Mouse (Mus musculus) heart, embryonic 12.5 days (tissue): ENCODE results near the gene Als2cl. TPM values are rescaled to one million over a fixed set of nuclear protein-coding genes. Genes with fewer than 3 reads are reported as not detected.
A peak's percentile ranks its signal among the peaks of the same experiment; 100 is the strongest.

ENCODE experiments used
- ATAC-seq: fragments of 200-750 bp; cut with Nextera tagmentation; 2 replicates; pipeline ENCODE4 v1.8.0; 2017; ENCODE audit warnings: moderate TSS enrichment, moderate library complexity; ENCODE audit not compliant: insufficient number of reproducible peaks, low FRiP score
- H3K27ac ChIP-seq: fragments of 300-500 bp; sonication (generic); 2 replicates; pipeline ENCODE4 v1.5.1; 2016; ENCODE audit warnings: mild to moderate bottlenecking, moderate library complexity; ENCODE audit not compliant: poor library complexity, severe bottlenecking
- H3K27me3 ChIP-seq: fragments of 300-500 bp; sonication (generic); replicated peaks from 2 replicates; pipeline ENCODE4 v1.6.1; 2016; ENCODE audit warnings: mild to moderate bottlenecking, moderate library complexity
- H3K36me3 ChIP-seq: fragments of 300-500 bp; sonication (generic); 2 replicates; pipeline ENCODE4 v1.6.1; 2016; ENCODE audit warnings: mild to moderate bottlenecking, moderate library complexity
- H3K4me1 ChIP-seq: fragments of 300-500 bp; sonication (generic); replicated peaks from 2 replicates; pipeline ENCODE4 v1.6.1; 2016; ENCODE audit warnings: mild to moderate bottlenecking
- H3K4me2 ChIP-seq: fragments of 300-500 bp; sonication (generic); 2 replicates; pipeline ENCODE4 v1.6.1; 2016; ENCODE audit warnings: mild to moderate bottlenecking, moderate library complexity
- H3K4me3 ChIP-seq: fragments of 300-500 bp; sonication (generic); 2 replicates; pipeline ENCODE4 v1.5.1; 2016; ENCODE audit warnings: mild to moderate bottlenecking
- H3K9ac ChIP-seq: fragments of 300-500 bp; sonication (generic); 2 replicates; pipeline ENCODE4 v1.6.1; 2016; ENCODE audit warnings: mild to moderate bottlenecking, moderate library complexity
- H3K9me3 ChIP-seq: fragments of 300-500 bp; sonication (generic); replicated peaks from 2 replicates; pipeline ENCODE4 v1.6.1; 2016; ENCODE audit warnings: mild to moderate bottlenecking, moderate library complexity
- WGBS: fragments of 180-500 bp; shearing (Covaris S2); methylation state at CpG from one replicate; pipeline ENCODE4 v1.1.7; 2016; 5-methylcytosine and 5-hydroxymethylcytosine counted together
- polyA plus RNA-seq: library from polyadenylated mRNA; unstranded; fragments of >200 nt; fragmentation: Nextera tagmentation; extraction: Ambion mirVana; gene quantifications from 2 replicates; pipeline ENCODE4 v1.2.1, GENCODE M21; 2016

Als2cl gene
- polyA plus RNA-seq, 1 experiment from 2014 or later: 1.4 TPM

GRCm38 (mm10) chr9:110899451-110900008 is 19.9 kb downstream of the Als2cl start:
- Histone ChIP-seq H3K4me2 (no peak overlapping the region), H3K27me3 (peaks cover 21% of the 10 kb centered on the region), H3K9me3 (no peaks in the 10 kb centered on the region), H3K36me3 (no peaks in the 10 kb centered on the region), H3K4me1 (peaks cover 8% of the 10 kb centered on the region), H3K27ac (no peak overlapping the region), H3K9ac (no peak overlapping the region), H3K4me3 (no peak overlapping the region)
- ATAC-seq: no peak
- 36% methylated on average over 10 of the region's 10 CpGs for WGBS

- Histone ChIP-seq H3K4me2 (no peak overlapping the region), H3K4me3 (no peak overlapping the region), H3K36me3 (no peaks in the 10 kb centered on the region), H3K9ac (no peak overlapping the region), H3K4me1 (peaks cover 8% of the 10 kb centered on the region), H3K27me3 (peaks cover 9% of the 10 kb centered on the region), H3K27ac (no peak overlapping the region), H3K9me3 (no peaks in the 10 kb centered on the region)
- ATAC-seq: no peak
- WGBS: 85% methylated on average over 6 of the region's 6 CpGs
Measured at GRCm38 (mm10) chr9:110901204-110901603, 21.5 kb downstream of the Als2cl start.

- Histone ChIP-seq H3K4me1 (peaks cover 4% of the 10 kb centered on the region; the same call in 1 of the 2 replicates), H3K9me3 (peaks cover 2% of the 10 kb centered on the region; the same call in 1 of the 2 replicates), H3K27me3 (peaks cover 9% of the 10 kb centered on the region), H3K9ac (no peak overlapping the region), H3K4me2 (no peak overlapping the region), H3K27ac (no peak overlapping the region), H3K36me3 (no peaks in the 10 kb centered on the region), H3K4me3 (no peak overlapping the region)
- 59% methylated on average over 4 of the region's 4 CpGs for whole genome bisulfite sequencing
- ATAC-seq: no peak
Measured at GRCm38 (mm10) chr9:110902271-110902670, 22.6 kb downstream of the Als2cl start.

GRCm38 (mm10) chr9:110907201-110907837 is 27.6 kb downstream of the Als2cl start:
- Histone ChIP-seq H3K4me2 (no peak overlapping the region), H3K36me3 (no peaks in the 10 kb centered on the region), H3K27ac (no peak overlapping the region), H3K9me3 (peaks cover 4% of the 10 kb centered on the region; the same call in 1 of the 2 replicates), H3K4me1 (no peaks in the 10 kb centered on the region), H3K9ac (no peak overlapping the region), H3K27me3 (no peaks in the 10 kb centered on the region), H3K4me3 (no peak overlapping the region)
- WGBS: 87% methylated on average over 11 of the region's 11 CpGs
- no peak for ATAC-seq

GRCm38 (mm10) chr9:110907838-110908630 is 28.4 kb downstream of the Als2cl start:
- no peak overlapping the region for H3K27ac ChIP-seq
- no peak for ATAC-seq
- H3K36me3 ChIP-seq: no peaks in the 10 kb centered on the region
- H3K9me3 ChIP-seq: peaks cover 4% of the 10 kb centered on the region; the same call in 1 of the 2 replicates
- H3K9ac ChIP-seq: no peak overlapping the region
- H3K4me2 ChIP-seq: no peak overlapping the region
- H3K4me3 ChIP-seq: no peak overlapping the region
- H3K4me1 ChIP-seq: no peaks in the 10 kb centered on the region
- H3K27me3 ChIP-seq: no peaks in the 10 kb centered on the region
- WGBS: 74% methylated on average over 4 of the region's 4 CpGs

GRCm38 (mm10) chr9:110908631-110909016 is 29.0 kb downstream of the Als2cl start:
- Histone ChIP-seq H3K27me3 (no peaks in the 10 kb centered on the region), H3K27ac (no peak overlapping the region), H3K9me3 (peaks cover 4% of the 10 kb centered on the region; the same call in 1 of the 2 replicates), H3K9ac (no peak overlapping the region), H3K36me3 (no peaks in the 10 kb centered on the region), H3K4me2 (no peak overlapping the region), H3K4me1 (no peaks in the 10 kb centered on the region), H3K4me3 (no peak overlapping the region)
- 76% methylated on average over 3 of the region's 3 CpGs for WGBS
- ATAC-seq: no peak

GRCm38 (mm10) chr9:110909371-110909967 is 29.8 kb downstream of the Als2cl start:
- H3K27ac ChIP-seq: no peak overlapping the region
- no peak overlapping the region for H3K9ac ChIP-seq
- no peak overlapping the region for H3K4me3 ChIP-seq
- H3K4me1 ChIP-seq: no peaks in the 10 kb centered on the region
- no peaks in the 10 kb centered on the region for H3K36me3 ChIP-seq
- H3K4me2 ChIP-seq: no peak overlapping the region
- ATAC-seq: no peak
- H3K27me3 ChIP-seq: no peaks in the 10 kb centered on the region
- H3K9me3 ChIP-seq: peaks cover 4% of the 10 kb centered on the region; the same call in 1 of the 2 replicates
- 67% methylated on average over 6 of the region's 6 CpGs for WGBS

- WGBS: 44% methylated on average over 21 of the region's 21 CpGs
- Histone ChIP-seq H3K27me3 (no peaks in the 10 kb centered on the region), H3K36me3 (no peaks in the 10 kb centered on the region), H3K9me3 (no peaks in the 10 kb centered on the region), H3K9ac (no peak overlapping the region), H3K4me3 (no peak overlapping the region), H3K4me1 (no peaks in the 10 kb centered on the region), H3K4me2 (peak overlapping the region; percentile 26), H3K27ac (no peak overlapping the region)
- no peak for ATAC-seq
Measured at GRCm38 (mm10) chr9:110914631-110915236, 35.1 kb downstream of the Als2cl start.

GRCm38 (mm10) chr9:110915466-110915865 is 35.8 kb downstream of the Als2cl start:
- ATAC-seq: no peak
- Histone ChIP-seq H3K4me1 (no peaks in the 10 kb centered on the region), H3K27me3 (no peaks in the 10 kb centered on the region), H3K9me3 (no peaks in the 10 kb centered on the region), H3K36me3 (no peaks in the 10 kb centered on the region), H3K4me3 (no peak overlapping the region), H3K4me2 (no peak overlapping the region), H3K9ac (no peak overlapping the region), H3K27ac (no peak overlapping the region)
- 44% methylated on average over 8 of the region's 8 CpGs for WGBS

GRCm38 (mm10) chr9:110916786-110917185 is 37.1 kb downstream of the Als2cl start, which contains the start of gene Fam240a:
Fam240a (minus strand) TSS chr9:110916861.
- H3K4me3 ChIP-seq: no peak within 1 kb of the TSS
- no peak within 1 kb of the TSS for H3K9ac ChIP-seq
- H3K4me2 ChIP-seq: no peak within 1 kb of the TSS
- no peak for ATAC-seq
- 73% methylated on average over 7 of the region's 7 CpGs for WGBS
- H3K27me3 ChIP-seq: 0 out of 2 replicates have a peak, but pooled peaks cover 3% of the 10 kb centered on the region
- H3K4me1 ChIP-seq: no peaks in the 10 kb centered on the region
- H3K27ac ChIP-seq: no peak within 1 kb of the TSS
- H3K9me3 ChIP-seq: no peaks in the 10 kb centered on the region
- no peaks in the 10 kb centered on the region for H3K36me3 ChIP-seq
